Mouse (Mus musculus) erythroblast, embryonic 14.5 days (primary cell): Measurements from ENCODE around the gene Crocc2. TPM values are rescaled to one million over a fixed set of nuclear protein-coding genes. Genes with fewer than 3 reads are reported as not detected.
"Not testable (repeated sequence)": the region's sequence is repeated elsewhere in the genome, so short reads cannot be mapped to it uniquely, and the experiment has no call there.

Experiments used
- H3K27me3 ChIP-seq: 2 replicates; pipeline ENCODE4 v1.6.1; 2012; ENCODE audit warnings: inconsistent platforms; ENCODE audit not compliant: control insufficient read depth
- H3K36me3 ChIP-seq: 2 replicates; pipeline ENCODE4 v1.6.1; 2012; ENCODE audit warnings: mild to moderate bottlenecking, inconsistent platforms; ENCODE audit not compliant: control insufficient read depth
- H3K4me1 ChIP-seq: 2 replicates; pipeline ENCODE4 v1.6.1; 2012; ENCODE audit warnings: inconsistent platforms; ENCODE audit not compliant: control insufficient read depth
- H3K4me3 ChIP-seq: replicated peaks from 2 replicates; pipeline ENCODE3; 2012; ENCODE audit warnings: moderate library complexity, mild to moderate bottlenecking, inconsistent platforms
- H3K9me3 ChIP-seq: 2 replicates; pipeline ENCODE4 v1.6.1; 2012; ENCODE audit warnings: low read length, inconsistent platforms, mixed read lengths; ENCODE audit not compliant: control insufficient read depth
- GATA1 ChIP-seq: IDR thresholded peaks from 2 replicates; pipeline ENCODE4 v1.6.1; 2012; ENCODE audit warnings: low read length, inconsistent platforms, mixed read lengths
- TAL1 ChIP-seq: IDR thresholded peaks from 3 replicates; pipeline ENCODE4 v1.6.1; 2012; ENCODE audit warnings: low read length, inconsistent platforms, mixed read lengths
- polyA plus RNA-seq: library from polyadenylated mRNA; stranded (reverse); fragments of >175 nt; gene quantifications from 2 replicates; pipeline ENCODE4 v1.2.3, GENCODE M21; 2012

The Crocc2 gene
- polyA plus RNA-seq, 1 experiment, result not detected

GRCm38 (mm10) chr1:93176525-93177332, 8.2 kb downstream of the Crocc2 start:
- Histone ChIP-seq H3K4me1 (no peaks in the 10 kb centered on the region), H3K4me3 (no peak overlapping the region), H3K36me3 (no peaks in the 10 kb centered on the region), H3K27me3 (peaks cover 15% of the 10 kb centered on the region), H3K9me3 (no peaks in the 10 kb centered on the region)
- TF ChIP-seq GATA1 (no peak), TAL1 (no peak)

DNA sequence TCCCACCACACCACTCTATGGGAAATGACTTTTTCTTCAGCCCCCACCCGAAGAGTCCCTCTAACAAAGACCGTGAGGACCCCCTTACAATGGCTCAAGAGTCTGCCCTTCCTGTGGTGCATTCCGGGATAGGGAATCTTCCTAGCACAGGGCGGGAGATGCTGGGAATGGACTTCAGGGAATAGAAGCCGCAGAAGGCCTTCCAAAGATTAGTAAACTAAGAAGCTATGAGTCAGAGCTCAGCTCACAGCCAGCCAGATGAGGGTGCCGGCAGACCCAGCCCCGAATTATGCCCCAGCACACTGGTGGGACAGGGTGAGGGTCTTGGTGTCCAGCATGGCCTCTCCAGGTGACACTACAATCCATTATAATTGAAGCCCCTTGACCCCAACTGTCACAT, 13.8 kb downstream of the Crocc2 start:
- Histone ChIP-seq H3K4me3 (no peak overlapping the region), H3K27me3 (peaks cover 2% of the 10 kb centered on the region), H3K9me3 (no peaks in the 10 kb centered on the region), H3K36me3 (no peaks in the 10 kb centered on the region), H3K4me1 (no peaks in the 10 kb centered on the region)
- no peak for TF ChIP-seq GATA1

DNA sequence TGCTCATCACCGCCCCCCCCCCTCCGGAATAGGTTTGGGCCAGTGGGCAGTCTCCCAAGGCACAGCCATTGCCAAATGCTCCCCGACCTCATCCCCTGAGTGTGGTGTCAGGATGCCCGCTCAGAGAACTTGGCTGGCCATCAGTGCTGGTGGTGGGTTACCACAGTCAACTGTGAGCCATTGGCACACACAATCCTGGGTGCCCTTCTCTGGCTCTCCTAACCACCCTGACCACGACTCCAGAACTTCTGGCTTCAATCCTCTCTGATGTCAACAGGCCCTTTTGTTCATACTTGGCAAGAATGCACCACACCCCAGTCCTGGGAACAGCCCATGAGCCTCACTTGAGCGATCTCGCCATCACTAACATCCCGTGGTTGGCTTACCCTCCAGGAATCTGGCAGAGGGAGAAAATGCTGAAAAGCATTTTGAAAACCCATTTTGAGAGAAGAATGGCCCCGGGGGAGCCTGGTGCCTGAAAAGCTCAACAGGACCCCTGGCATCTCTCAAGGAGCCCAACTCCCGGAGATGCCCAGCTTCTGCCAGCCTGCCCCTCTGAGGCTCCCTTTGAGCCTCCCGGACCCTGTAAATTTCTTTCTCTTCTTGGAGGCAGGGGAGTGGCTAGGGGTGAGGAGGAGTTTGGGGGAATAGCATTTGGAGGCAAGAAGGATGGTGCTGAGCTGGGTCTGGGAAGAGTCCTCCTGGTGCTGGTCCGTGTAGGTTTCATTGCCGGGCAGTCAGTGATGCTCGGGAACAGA, 15.7 kb downstream of the Crocc2 start:
- TF ChIP-seq TAL1 (no peak), GATA1 (no peak)
- no peaks in the 10 kb centered on the region for H3K27me3 ChIP-seq

GRCm38 (mm10) chr1:93190726-93191305, 22.3 kb downstream of the Crocc2 start:
- TF ChIP-seq TAL1 (no peak), GATA1 (no peak)
- peaks cover 10% of the 10 kb centered on the region; the same call in 1 of the 2 replicates for H3K27me3 ChIP-seq

More for the DNA sequence above, 15.7 kb downstream of the Crocc2 start:
- no peaks in the 10 kb centered on the region for H3K9me3 ChIP-seq
- no peak overlapping the region for H3K4me3 ChIP-seq
- H3K36me3 ChIP-seq, result no peaks in the 10 kb centered on the region
- no peaks in the 10 kb centered on the region for H3K4me1 ChIP-seq

DNA sequence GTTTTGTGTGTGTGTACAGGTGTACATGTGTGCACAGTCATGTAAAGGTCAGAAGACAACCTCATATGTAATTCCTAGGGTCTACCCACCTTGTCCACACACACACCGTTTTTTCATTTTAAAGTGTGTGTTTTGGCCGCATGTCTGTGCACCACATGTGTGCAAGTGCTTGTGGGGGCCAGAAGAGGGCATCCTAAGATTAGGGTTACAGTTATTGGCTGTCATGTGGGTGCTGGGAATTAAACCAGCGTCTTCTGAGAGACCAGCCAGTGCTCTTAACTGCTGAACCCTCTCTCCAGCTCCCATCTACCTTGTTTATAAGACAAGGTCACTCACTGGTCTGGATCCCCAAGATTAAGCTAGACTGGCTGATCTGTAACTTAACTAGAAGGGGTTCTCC, 26.4 kb downstream of the Crocc2 start:
- no peak for TF ChIP-seq TAL1
- no peak for TF ChIP-seq GATA1
- H3K4me3 ChIP-seq, result no peak overlapping the region
- H3K9me3 ChIP-seq, result no peaks in the 10 kb centered on the region; the same call in 1 of the 2 replicates
- H3K36me3 ChIP-seq, result no peaks in the 10 kb centered on the region
- no peaks in the 10 kb centered on the region for H3K4me1 ChIP-seq
- peaks cover 8% of the 10 kb centered on the region; the same call in 1 of the 2 replicates for H3K27me3 ChIP-seq

More at GRCm38 (mm10) chr1:93190726-93191305, 22.3 kb downstream of the Crocc2 start:
- no peaks in the 10 kb centered on the region for H3K4me1 ChIP-seq
- no peak overlapping the region for H3K4me3 ChIP-seq
- H3K9me3 ChIP-seq, result no peaks in the 10 kb centered on the region; the same call in 1 of the 2 replicates
- no peaks in the 10 kb centered on the region for H3K36me3 ChIP-seq

DNA sequence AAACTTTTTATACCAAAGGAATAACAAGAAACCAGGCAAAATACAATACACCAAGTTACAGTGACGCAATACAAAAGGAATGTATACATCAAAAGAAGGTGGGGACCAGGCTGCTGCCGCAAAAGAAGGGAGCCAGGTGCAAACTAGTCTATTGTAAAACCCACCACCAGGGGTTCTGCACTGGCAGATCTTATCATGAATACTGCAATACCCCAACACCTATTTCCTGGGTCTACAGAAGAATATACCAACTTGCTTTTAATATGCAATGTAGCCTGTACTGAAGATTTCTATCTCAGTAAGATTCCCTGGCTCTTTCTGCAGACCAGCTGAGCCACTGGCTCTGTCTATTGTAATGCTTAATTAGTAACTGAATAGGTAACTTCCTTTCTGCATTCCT, 28.9 kb downstream of the Crocc2 start:
- not testable (repeated sequence) for H3K4me3 ChIP-seq, H3K9me3 ChIP-seq, H3K4me1 ChIP-seq, H3K36me3 ChIP-seq, H3K27me3 ChIP-seq

DNA sequence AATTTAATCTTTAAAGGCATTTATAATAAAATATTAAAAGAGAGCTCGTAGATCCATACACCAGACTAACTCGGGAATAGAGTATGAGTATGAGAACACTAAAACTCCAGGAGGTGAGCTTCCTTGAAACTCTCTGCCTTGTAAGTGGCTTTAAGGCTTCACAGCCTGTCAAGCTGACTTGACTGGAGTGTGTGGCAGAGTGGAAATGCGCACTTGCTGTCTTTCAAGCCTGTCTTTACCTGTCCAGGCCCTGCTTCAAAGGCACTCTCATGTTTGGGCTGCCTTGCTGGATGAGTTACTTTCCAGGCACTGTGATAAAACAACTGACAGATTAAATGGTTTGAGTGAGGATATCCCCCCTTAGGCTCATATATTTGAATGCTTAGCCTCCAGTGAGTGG, 29.4 kb downstream of the Crocc2 start:
- Histone ChIP-seq H3K4me3 (no peak overlapping the region), H3K4me1 (no peaks in the 10 kb centered on the region), H3K27me3 (no peaks in the 10 kb centered on the region), H3K9me3 (no peaks in the 10 kb centered on the region; the same call in 1 of the 2 replicates), H3K36me3 (no peaks in the 10 kb centered on the region)
- no peak for TF ChIP-seq GATA1
- no peak for TF ChIP-seq TAL1

DNA sequence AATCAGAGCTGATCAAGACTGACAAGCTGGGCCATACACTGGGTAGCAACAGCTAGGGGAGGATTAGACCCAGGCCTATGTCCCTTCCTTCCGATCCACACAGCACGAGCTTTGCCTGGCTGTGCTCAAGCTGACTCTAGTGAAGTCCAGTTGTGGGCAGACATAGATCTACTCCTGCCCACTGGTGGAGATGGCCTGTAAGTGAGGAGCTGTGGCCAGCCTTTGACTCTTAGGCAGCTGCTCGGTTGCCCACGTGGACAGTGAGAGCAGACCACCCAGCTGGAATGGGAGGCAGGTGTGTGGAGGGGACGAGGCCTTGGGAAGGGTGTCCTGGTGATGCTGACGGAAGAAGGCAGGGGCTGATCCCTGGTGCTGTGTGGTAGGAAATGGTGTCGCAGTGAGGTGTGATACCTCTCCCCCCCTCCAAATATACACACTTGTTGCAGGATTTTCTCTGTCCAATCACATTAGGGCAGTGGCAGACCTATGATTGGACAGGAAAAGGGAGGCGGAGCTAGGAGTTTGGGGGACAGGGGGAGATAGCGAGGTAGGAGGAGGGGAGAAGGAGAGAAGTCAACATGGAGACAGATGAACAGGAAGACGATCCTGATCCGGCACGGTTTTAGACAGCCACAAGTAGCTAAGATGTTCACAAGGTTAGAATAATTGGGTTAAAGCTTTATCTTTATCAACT, 37.9 kb downstream of the Crocc2 start:
- Histone ChIP-seq H3K36me3 (no peaks in the 10 kb centered on the region), H3K4me3 (no peak overlapping the region), H3K27me3 (no peaks in the 10 kb centered on the region), H3K9me3 (no peaks in the 10 kb centered on the region), H3K4me1 (no peaks in the 10 kb centered on the region)
- TF ChIP-seq GATA1, result no peak
- TF ChIP-seq TAL1, result no peak
